Mouse (Mus musculus) regulatory T cell (primary cell): ENCODE measurements at regions not wholly inside any gene's neighbourhood (a gene's known extent, or its start where the extent isn't known, plus 50 kb on each side); places are given as distances from the start of the nearest gene placed in this dataset.

Experiments used
- in situ Hi-C: fragments of 300-600 bp; cut with MboI, MseI; formaldehyde crosslinking; loops from one replicate; pipeline ENCODE4 v1.15.1; 2025; ENCODE audit warnings: high pct_unique_total_duplicates

- in situ Hi-C loops = loop anchor here (5.0 kb wide), 1 partner anchor 336 kb away; no protein-coding TSS in a partner anchor
Measured at GRCm38 (mm10) chr3:37978481-37978880, 254.2 kb upstream of the Gm5148 start.

DNA sequence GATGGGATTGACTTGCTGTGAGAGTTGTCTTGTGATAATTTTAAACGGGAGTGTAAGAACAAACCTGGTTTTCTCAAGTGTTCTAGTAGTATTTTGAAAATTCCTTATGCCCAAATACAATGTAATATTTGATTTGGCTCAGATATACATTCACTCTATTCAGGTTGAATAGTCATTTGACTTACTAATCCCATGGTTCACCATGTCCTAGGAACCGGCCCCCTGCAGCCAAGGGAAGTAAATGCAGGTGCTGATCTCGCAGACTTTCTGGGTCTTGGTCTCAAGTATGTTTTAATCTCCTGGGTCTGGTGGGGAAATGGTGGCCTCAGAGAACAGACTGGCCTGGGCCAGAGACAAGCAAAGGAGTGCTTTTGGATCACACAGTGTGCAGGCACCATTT lies 253.2 kb upstream of the Gm5148 start:
- in situ Hi-C loops = loop anchor here (5.0 kb wide), 1 partner anchor 335 kb away; no protein-coding TSS in a partner anchor

DNA sequence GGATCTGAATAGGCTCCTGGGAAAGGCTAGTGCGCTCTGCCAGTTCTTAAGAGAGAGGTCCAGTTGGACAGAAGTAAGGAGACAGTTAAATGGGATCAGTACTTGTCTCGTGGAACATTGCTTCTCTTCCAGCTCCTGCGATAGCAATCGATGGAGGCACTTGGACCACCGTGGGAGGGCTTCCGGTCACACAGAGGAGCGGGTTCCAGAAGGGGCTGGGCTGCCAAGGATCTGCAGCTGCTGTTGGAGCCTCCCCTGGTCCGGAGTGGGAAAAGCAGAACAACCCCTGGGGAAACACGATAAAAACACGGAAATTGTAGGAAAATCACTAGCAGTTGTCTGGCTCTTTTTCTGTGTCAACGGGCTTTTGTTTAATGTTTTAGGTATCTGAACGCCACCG lies 252.3 kb upstream of the Gm5148 start:
- in situ Hi-C loops = loop anchor here (5.0 kb wide), 1 partner anchor 334 kb away; no protein-coding TSS in a partner anchor

- in situ Hi-C loops = loop anchor here (5.0 kb wide), 1 partner anchor 333 kb away; no protein-coding TSS in a partner anchor
Measured at GRCm38 (mm10) chr3:37975194-37975756, 251.0 kb upstream of the Gm5148 start.

DNA sequence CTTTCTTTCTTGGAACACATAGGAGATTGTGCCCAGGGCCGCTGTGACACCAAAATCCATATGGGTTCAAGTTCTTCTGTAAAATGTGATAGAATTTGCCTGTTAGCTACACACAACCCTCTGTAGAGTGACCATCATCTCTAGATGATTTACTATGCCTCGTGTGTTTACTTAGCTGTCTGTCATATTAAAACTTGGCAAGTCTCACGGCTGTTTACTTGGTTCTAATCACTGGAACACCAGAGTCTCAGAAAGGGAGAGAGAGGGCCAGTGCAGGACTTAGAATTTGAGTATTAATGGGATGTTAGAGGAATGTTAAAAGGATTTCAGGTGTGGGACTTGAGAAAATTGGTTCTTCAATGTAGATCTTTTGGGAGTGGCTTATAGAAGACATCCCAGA lies 248.6 kb upstream of the Gm5148 start:
- in situ Hi-C loops = no loop called here

- in situ Hi-C loops = no loop called here
Measured at GRCm38 (mm10) chr3:37971240-37971639, 246.9 kb upstream of the Gm5148 start.

GRCm38 (mm10) chr3:37968654-37969053 lies 244.4 kb upstream of the Gm5148 start:
- in situ Hi-C loops = no loop called here

DNA sequence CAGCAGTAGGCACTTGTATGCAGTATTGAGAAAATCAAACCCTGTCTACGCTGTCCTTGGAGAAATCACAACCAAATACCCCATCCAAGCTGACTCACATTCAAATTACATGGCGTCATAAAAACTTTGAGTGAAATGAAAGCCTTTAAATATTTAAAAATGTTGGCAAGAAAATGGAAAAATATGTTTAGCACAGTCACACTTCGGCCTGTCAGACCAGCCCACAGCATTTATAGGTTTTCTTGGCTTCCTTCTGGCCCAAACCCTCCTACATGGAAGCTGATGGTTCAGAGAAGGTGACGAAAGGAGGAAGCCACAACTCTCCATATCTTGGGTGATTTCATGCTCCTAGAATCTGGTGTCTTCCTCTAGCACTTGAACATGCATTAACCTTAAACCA lies 240.9 kb upstream of the Gm5148 start:
- in situ Hi-C loops = no loop called here

GRCm38 (mm10) chr3:37964083-37964482 lies 239.8 kb upstream of the Gm5148 start:
- in situ Hi-C loops = no loop called here

GRCm38 (mm10) chr3:37962811-37963210 lies 238.5 kb upstream of the Gm5148 start:
- in situ Hi-C loops = no loop called here

DNA sequence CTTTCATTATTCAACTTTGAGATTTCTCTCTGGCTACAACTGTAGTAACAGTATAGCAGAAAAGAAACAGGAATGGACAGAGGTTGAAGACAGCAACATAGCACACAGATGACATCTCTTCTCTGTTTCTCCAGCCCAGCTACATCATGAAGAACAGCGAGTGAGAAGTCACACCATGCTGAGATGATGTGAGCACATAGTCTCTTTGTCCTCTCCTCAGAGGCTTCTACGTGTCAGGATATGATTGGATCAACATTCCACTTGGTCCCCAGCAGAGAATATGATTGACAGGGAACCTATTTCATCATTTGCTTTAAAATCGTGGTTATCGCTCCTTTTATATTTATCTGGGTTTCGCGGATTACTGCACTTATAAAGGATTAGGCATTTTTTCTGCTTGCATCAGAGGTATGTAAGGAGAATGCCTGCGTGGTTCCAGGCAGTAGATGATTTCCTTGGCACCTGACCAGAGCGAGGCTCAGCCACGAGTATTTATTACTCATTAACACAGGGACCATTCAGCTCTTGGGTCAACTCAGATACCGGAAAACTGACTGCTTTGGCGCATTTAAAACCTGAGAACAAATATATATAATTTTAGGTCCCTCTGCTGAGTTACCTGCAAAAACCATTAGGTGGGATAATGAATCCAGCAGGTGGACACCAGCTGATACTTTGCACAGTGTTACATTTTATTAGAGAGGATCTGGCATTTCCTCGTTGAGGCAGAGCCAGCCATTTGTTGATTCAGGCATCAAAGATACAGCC lies 237.9 kb upstream of the Gm5148 start:
- in situ Hi-C loops = no loop called here

DNA sequence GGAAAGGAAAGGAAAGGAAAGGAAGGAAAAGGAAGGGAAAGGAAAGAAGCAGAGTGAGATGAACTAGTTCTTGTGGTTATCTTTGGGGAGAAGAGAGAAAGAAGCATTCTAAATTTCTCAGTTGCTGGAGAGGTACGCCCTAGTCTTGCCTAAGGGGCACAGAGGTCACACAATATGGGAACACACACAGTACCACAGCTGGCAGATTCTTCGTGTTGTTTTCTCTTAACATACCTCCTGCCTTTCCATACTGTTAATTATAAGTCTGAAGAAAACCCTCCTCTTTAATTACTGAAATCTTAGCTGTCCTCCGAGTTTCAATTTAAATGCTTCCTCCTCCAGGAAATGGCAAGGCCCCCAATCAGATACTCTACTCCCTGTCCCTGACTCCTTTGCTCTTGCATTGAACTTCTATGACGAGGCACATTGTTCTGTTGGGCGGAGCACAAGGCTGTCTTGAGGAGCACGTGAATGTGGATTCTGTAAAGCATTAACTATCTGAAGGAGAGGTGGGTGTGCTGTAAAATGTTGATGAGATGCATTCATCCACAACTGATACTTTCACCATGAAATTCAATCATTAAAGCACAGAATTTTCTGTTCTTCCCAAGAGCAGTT lies 234.2 kb upstream of the Gm5148 start:
- in situ Hi-C loops = loop anchor here (5.0 kb wide), 1 partner anchor 441 kb away; no protein-coding TSS in a partner anchor

DNA sequence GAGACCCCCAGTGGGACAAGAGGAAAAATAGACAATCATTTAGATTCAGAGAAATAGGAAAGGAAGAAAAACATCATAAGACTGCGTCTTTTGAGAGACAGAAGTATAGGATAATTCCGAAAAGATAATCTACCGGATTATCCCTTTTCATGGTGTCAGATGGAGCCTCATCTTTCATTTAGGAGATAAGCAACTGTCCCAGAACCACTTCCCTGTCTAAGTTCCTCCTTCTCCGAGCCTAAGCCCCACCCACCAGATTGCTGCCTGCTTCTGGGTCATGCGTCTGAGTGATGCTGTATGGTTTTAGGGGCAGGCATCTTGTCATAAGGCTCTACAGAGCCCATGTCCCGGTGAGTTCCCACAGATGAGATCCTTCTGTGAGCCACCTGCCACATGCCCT lies 232.3 kb upstream of the Gm5148 start:
- in situ Hi-C loops = loop anchor here (5.0 kb wide), 1 partner anchor 439 kb away; no protein-coding TSS in a partner anchor

DNA sequence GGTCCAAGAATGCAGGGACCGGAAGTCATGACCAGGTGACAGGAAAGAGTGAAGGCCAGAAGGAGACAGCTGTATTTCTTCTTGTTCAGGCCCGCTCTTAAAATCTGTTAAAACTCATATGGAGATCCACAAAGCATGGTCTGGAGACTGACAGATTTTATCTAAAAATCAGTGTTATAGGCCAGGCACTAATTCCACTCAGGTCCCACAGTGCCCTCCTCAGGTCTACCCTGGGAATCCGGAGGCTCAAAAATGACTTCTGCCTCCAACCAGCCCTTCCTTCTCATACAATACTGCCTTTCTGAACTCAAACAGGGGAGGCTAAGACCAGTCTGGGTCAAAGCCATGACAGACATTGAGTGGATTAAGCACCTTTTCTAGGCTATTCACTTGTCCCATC lies 228.6 kb upstream of the Gm5148 start:
- in situ Hi-C loops = no loop called here

GRCm38 (mm10) chr3:37952251-37952650 lies 228.0 kb upstream of the Gm5148 start:
- in situ Hi-C loops = no loop called here

DNA sequence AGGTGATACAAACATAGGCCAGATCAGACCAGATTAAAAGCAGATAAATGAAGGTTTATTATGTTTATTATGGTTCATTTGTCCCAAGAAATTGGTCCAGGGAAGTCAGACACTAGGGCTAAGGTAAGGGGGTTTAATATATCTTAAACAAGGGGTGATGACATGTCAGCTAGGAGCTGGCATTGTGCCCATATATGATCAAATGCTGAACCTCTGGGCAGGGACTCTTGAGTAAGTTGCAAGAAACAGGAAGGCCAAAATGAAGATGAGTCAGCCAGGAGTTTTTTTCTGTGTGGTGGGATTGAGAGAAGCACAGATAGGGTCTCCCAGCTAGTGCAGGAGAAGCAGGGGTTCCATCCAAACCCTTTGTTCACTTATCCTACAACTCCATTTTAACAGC lies 219.4 kb upstream of the Gm5148 start:
- in situ Hi-C loops = loop anchor here (5.0 kb wide), 1 partner anchor 51 kb away; no protein-coding TSS in a partner anchor

GRCm38 (mm10) chr3:37940016-37940415 lies 215.7 kb upstream of the Gm5148 start:
- in situ Hi-C loops = loop anchor here (5.0 kb wide), 1 partner anchor 48 kb away; no protein-coding TSS in a partner anchor

GRCm38 (mm10) chr3:37938870-37939269 lies 214.6 kb upstream of the Gm5148 start:
- in situ Hi-C loops = no loop called here

DNA sequence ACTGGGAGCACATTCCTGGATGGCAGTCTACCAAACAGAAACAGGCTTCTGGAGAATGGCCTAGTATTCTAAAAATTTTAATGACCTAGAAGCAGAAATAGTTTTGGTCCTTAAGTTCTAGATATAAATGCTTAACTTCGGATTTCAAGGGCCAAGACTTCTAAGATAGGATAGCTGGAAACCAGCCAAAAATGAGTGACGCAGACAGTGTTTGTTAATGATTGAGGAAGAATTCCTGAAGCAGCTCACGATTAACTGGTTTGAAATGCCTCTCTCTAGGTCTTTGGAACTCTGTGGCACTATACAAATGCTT lies 213.9 kb upstream of the Gm5148 start:
- in situ Hi-C loops = no loop called here

- in situ Hi-C loops = no loop called here
Measured at GRCm38 (mm10) chr3:37937381-37938283, 213.3 kb upstream of the Gm5148 start.

GRCm38 (mm10) chr3:37936251-37936931 lies 212.1 kb upstream of the Gm5148 start:
- in situ Hi-C loops = no loop called here
